In genomic region chr4:134505303-134505789, GRCm38 (mm10) we compare ENCODE assay signal across 19 mouse cellular contexts. TPM values are rescaled to one million over a fixed set of nuclear protein-coding genes. Genes with fewer than 3 reads are reported as not detected.
"Had no signal": no experiment of that assay in that cellular context is flagged by ENCODE, and none has a peak within 500 bp of the region (broad histone marks: within the 10 kb centered on the region; RNA-seq: fewer than 3 reads in every experiment).

No protein-coding gene starts in this region.

- ATAC-seq: intestine, embryonic 15.5 days; lung, postnatal 0 days; midbrain, embryonic 15.5 days had no signal

- H3K4me1 ChIP-seq: intestine, embryonic 15.5 days; kidney, embryonic 15.5 days; limb, embryonic 10.5 days; limb, embryonic 13.5 days; midbrain, embryonic 12.5 days; midbrain, embryonic 15.5 days; neural tube, embryonic 13.5 days had no signal

- H3K27me3 ChIP-seq: intestine, embryonic 15.5 days; kidney, embryonic 15.5 days; limb, embryonic 13.5 days; midbrain, embryonic 15.5 days; neural tube, embryonic 13.5 days had no signal

- H3K27ac ChIP-seq: intestine, embryonic 15.5 days; kidney, embryonic 15.5 days; limb, embryonic 10.5 days; limb, embryonic 13.5 days; macrophage; midbrain, embryonic 12.5 days; midbrain, embryonic 15.5 days; neural tube, embryonic 13.5 days had no signal

- H3K4me2 ChIP-seq: intestine, embryonic 15.5 days; kidney, embryonic 15.5 days; limb, embryonic 13.5 days; lung, embryonic 14.5 days; midbrain, embryonic 12.5 days; midbrain, embryonic 15.5 days; neural tube, embryonic 13.5 days had no signal

- DNase-seq: kidney, adult 11 months; kidney, adult 8-10 months; kidney, postnatal 10 days; kidney, postnatal 36 days; lung, embryonic 14.5 days; thymus, postnatal 25 days had no signal

- H3K9me3 ChIP-seq: intestine, embryonic 15.5 days; kidney, embryonic 15.5 days; limb, embryonic 10.5 days; limb, embryonic 13.5 days; midbrain, embryonic 12.5 days; midbrain, embryonic 15.5 days; neural tube, embryonic 13.5 days had no signal

- H3K4me3 ChIP-seq: intestine, embryonic 15.5 days; kidney, embryonic 15.5 days; limb, embryonic 10.5 days; limb, embryonic 13.5 days; midbrain, embryonic 12.5 days; midbrain, embryonic 15.5 days; myocyte; neural tube, embryonic 13.5 days had no signal

- H3K36me3 ChIP-seq: intestine, embryonic 15.5 days; kidney, embryonic 15.5 days; limb, embryonic 10.5 days; limb, embryonic 13.5 days; midbrain, embryonic 12.5 days; midbrain, embryonic 15.5 days had no signal

- H3K9ac ChIP-seq: intestine, embryonic 15.5 days; kidney, embryonic 15.5 days; limb, embryonic 13.5 days; lung, embryonic 14.5 days; midbrain, embryonic 12.5 days; midbrain, embryonic 15.5 days; neural tube, embryonic 13.5 days had no signal

RNA-seq across cellular contexts. Expression of gene Aunip, which starts 5.5 kb away (rescaled TPM):
- total RNA-seq: monocyte, adult 5-6 weeks; neutrophil, adult 5-6 weeks had no signal
- polyA plus RNA-seq: liver, adult 2 months had no signal
